Mouse (Mus musculus) midbrain, embryonic 14.5 days (tissue): ENCODE measurements around the gene Gramd1a. TPM values are rescaled to one million over a fixed set of nuclear protein-coding genes. Genes with fewer than 3 reads are reported as not detected.

Source experiments
- ATAC-seq: fragments of 200-750 bp; cut with Nextera tagmentation; 2 replicates; pipeline ENCODE4 v1.8.0; 2017; ENCODE audit warnings: moderate number of reproducible peaks, moderate library complexity; ENCODE audit not compliant: low FRiP score, low TSS enrichment
- DNase-seq: peaks from one replicate; pipeline ENCODE4 v3.0.0-alpha.2; 2015
- H3K27ac ChIP-seq: fragments of 300-500 bp; sonication (generic); replicated peaks from 2 replicates; pipeline ENCODE4 v1.5.1; 2014; ENCODE audit warnings: mild to moderate bottlenecking, low read depth, low read length, moderate library complexity
- H3K27me3 ChIP-seq: fragments of 300-500 bp; sonication (generic); 2 replicates; pipeline ENCODE4 v1.6.1; 2014; ENCODE audit warnings: low read length, control low read depth, mixed read lengths; ENCODE audit not compliant: control insufficient read depth, insufficient read depth
- H3K36me3 ChIP-seq: fragments of 300-500 bp; sonication (generic); 2 replicates; pipeline ENCODE4 v1.6.1; 2014; ENCODE audit warnings: low read length, control low read depth; ENCODE audit not compliant: control insufficient read depth, insufficient read depth
- H3K4me1 ChIP-seq: fragments of 300-500 bp; sonication (generic); 2 replicates; pipeline ENCODE4 v1.6.1; 2014; ENCODE audit warnings: mild to moderate bottlenecking, antibody characterized with exemption, low read length, control low read depth; ENCODE audit not compliant: control insufficient read depth, insufficient read depth
- H3K4me2 ChIP-seq: fragments of 300-500 bp; sonication (generic); 2 replicates; pipeline ENCODE4 v1.6.1; 2014; ENCODE audit warnings: mild to moderate bottlenecking, low read length, moderate library complexity
- H3K4me3 ChIP-seq: fragments of 300-500 bp; sonication (generic); replicated peaks from 2 replicates; pipeline ENCODE4 v1.5.1; 2014; ENCODE audit warnings: low read depth, low read length
- H3K9ac ChIP-seq: fragments of 300-500 bp; sonication (generic); replicated peaks from 2 replicates; pipeline ENCODE4 v1.6.1; 2014; ENCODE audit warnings: mild to moderate bottlenecking, low read length, moderate library complexity
- H3K9me3 ChIP-seq: fragments of 300-500 bp; sonication (generic); 2 replicates; pipeline ENCODE4 v1.6.1; 2016; ENCODE audit warnings: low read length, control low read depth, mixed read lengths; ENCODE audit not compliant: control insufficient read depth
- WGBS: fragments of 180-500 bp; shearing (Covaris S2); extraction: QIAGEN DNeasy Blood & Tissue Kit; methylation state at CpG from one replicate; pipeline ENCODE4 v1.1.7; 2014; 5-methylcytosine and 5-hydroxymethylcytosine counted together
- polyA plus RNA-seq: library from polyadenylated mRNA; unstranded; fragments of >200 nt; fragmentation: Nextera tagmentation; extraction: Ambion mirVana; gene quantifications from 2 replicates; pipeline ENCODE4 v1.2.1, GENCODE M21; 2014

The Gramd1a gene
- polyA plus RNA-seq, 1 experiment from 2014 or later = 205 TPM

GRCm38 (mm10) chr7:31130197-31130596, 25.5 kb downstream of the Gramd1a start:
- H3K4me2 ChIP-seq = no peak overlapping the region
- peaks cover 73% of the 10 kb centered on the region for H3K36me3 ChIP-seq
- peaks cover 15% of the 10 kb centered on the region; the same call in 1 of the 2 replicates for H3K27me3 ChIP-seq
- H3K9me3 ChIP-seq = no peaks in the 10 kb centered on the region
- WGBS = 95% methylated on average over 7 of the region's 7 CpGs
- H3K4me3 ChIP-seq = no peak overlapping the region
- no peaks in the 10 kb centered on the region for H3K4me1 ChIP-seq
- no peak for ATAC-seq
- H3K9ac ChIP-seq = no peak overlapping the region
- H3K27ac ChIP-seq = no peak overlapping the region
- no peak for DNase-seq

DNA sequence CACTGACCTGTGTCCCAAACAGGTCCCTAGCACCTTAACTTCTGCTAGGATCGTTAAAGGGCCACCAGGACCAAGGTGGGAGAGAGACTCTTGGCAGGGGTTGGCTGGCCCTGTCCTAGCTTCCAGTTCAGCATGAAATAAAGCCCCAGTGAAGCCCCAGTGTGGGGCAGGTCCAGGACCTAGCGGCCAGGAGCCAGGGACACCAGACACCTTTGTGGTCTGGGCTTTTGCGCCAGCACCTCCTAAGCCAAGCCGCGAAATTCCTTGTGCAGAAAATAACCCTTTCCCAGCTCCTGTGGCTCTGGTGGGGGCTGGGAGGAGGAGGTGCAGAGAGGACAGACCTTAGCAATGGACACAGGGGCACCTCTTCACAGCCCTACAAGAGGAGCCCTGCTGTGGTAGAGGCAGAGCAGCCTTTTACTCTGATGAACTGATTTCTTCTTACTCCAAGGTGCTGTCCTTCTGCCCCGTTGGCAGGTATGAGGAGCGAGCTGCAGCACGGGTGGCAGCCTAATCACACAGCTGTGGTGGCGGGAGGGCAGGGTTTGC, 27.5 kb downstream of the Gramd1a start:
- Histone ChIP-seq H3K36me3 (peaks cover 53% of the 10 kb centered on the region), H3K4me3 (no peak overlapping the region), H3K4me1 (no peaks in the 10 kb centered on the region), H3K4me2 (no peak overlapping the region), H3K27me3 (peaks cover 16% of the 10 kb centered on the region; the same call in 1 of the 2 replicates), H3K27ac (no peak overlapping the region), H3K9ac (no peak overlapping the region), H3K9me3 (no peaks in the 10 kb centered on the region)
- WGBS = 71% methylated on average over 9 of the region's 9 CpGs
- DNase-seq (no peak), ATAC-seq (no peak)

- Histone ChIP-seq H3K4me2 (peak within 1 kb of the TSS; percentile 93), H3K9me3 (no peaks in the 10 kb centered on the region), H3K27me3 (peaks cover 16% of the 10 kb centered on the region; the same call in 1 of the 2 replicates), H3K27ac (no peak within 1 kb of the TSS; the same call in 1 of the 2 replicates), H3K9ac (peak within 1 kb of the TSS; percentile 65), H3K4me3 (peak within 1 kb of the TSS; percentile 52), H3K36me3 (peaks cover 41% of the 10 kb centered on the region), H3K4me1 (no peaks in the 10 kb centered on the region)
- WGBS = 2% methylated on average over 46 of the region's 60 CpGs
- DNase-seq (peak; percentile 65), ATAC-seq (peak; percentile 26; the same call in 1 of the 2 replicates)
Observed at GRCm38 (mm10) chr7:31126851-31127724, 28.6 kb downstream of the Gramd1a start, which contains the start of gene Scn1b. Scn1b (minus strand) TSS chr7:31127003.

- H3K27me3 ChIP-seq = peaks cover 16% of the 10 kb centered on the region; the same call in 1 of the 2 replicates
- peak overlapping the region; percentile 93 for H3K4me2 ChIP-seq
- peak overlapping the region; percentile 65 for H3K9ac ChIP-seq
- 1% methylated on average over 53 of the region's 53 CpGs for WGBS
- DNase-seq = no peak
- H3K9me3 ChIP-seq = no peaks in the 10 kb centered on the region
- no peaks in the 10 kb centered on the region for H3K4me1 ChIP-seq
- H3K36me3 ChIP-seq = peaks cover 33% of the 10 kb centered on the region
- H3K4me3 ChIP-seq = peak overlapping the region; percentile 52
- H3K27ac ChIP-seq = no peak overlapping the region
- ATAC-seq = 0 out of 2 replicates have a peak, but pooled peaks have one; percentile 18
Observed at GRCm38 (mm10) chr7:31126211-31126751, 29.4 kb downstream of the Gramd1a start.

DNA sequence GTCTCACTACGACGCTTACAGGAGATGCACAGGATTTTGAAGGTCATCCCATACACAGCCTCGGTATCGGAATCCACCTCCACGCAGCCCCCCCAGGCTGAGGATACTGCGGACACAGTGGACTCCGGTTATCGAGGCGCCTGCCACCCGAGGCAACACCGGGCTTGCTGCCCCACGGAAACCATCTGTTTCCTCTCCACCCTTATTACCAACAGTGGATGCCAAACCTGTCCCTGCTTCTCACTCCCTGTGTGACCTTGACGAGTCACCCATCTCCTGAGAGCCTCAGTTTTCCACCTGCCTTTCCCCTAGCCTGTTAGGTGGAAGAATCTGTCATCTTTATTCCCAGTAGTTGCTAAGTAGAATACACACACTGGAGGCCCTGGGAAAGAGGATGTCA, 30.6 kb downstream of the Gramd1a start:
- ATAC-seq (no peak), DNase-seq (no peak)
- Histone ChIP-seq H3K27ac (no peak overlapping the region), H3K36me3 (peaks cover 22% of the 10 kb centered on the region), H3K27me3 (peaks cover 16% of the 10 kb centered on the region; the same call in 1 of the 2 replicates), H3K4me1 (no peaks in the 10 kb centered on the region), H3K9me3 (no peaks in the 10 kb centered on the region), H3K4me2 (no peak overlapping the region), H3K9ac (no peak overlapping the region), H3K4me3 (no peak overlapping the region)
- WGBS = 89% methylated on average over 13 of the region's 13 CpGs

DNA sequence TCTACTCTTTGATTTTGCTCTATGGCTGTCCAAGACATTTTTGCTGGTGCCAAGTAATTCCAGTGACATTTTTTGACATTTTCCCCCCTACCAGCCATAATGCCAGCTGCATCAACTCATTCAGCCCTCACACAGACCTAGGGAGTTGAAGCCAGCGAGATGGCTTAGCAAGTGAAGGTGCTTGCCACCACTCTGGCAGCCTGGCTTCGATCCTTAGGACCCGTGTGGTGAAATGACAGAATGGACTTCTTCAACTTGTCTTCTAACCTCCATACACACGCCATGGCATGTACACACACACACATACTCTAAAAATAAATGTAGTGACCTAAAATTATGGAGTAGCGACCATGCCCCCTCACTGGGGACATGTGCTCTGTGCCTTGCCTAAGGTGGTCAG, 31.3 kb downstream of the Gramd1a start:
- no peaks in the 10 kb centered on the region for H3K9me3 ChIP-seq

DNA sequence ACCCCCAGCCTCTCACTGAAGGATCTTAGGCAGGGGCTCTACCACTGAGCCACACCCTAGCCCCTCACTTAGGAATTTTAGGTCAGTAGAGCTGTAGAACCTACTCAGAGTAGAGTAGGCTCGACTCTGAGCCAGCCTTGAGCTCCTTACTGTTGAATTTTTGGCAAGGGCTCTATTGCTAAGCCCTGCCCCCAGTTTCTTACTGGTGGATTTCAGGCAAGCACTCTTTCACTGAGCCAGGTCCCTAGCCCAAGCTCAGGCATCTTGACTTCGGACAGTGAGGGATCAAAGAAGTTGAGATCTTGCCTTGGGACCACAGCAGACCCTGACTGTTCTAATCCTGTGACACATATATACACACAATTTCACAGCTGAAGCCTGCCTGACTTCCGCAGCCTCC, 32.0 kb downstream of the Gramd1a start:
- DNase-seq = no peak
- no peak overlapping the region for H3K4me3 ChIP-seq
- WGBS = 81% methylated on average over 3 of the region's 3 CpGs
- no peak overlapping the region for H3K4me2 ChIP-seq
- H3K9me3 ChIP-seq = no peaks in the 10 kb centered on the region
- no peak overlapping the region for H3K9ac ChIP-seq
- no peaks in the 10 kb centered on the region for H3K4me1 ChIP-seq
- H3K27me3 ChIP-seq = peaks cover 16% of the 10 kb centered on the region; the same call in 1 of the 2 replicates
- no peak overlapping the region for H3K27ac ChIP-seq
- peaks cover 8% of the 10 kb centered on the region for H3K36me3 ChIP-seq
- no peak for ATAC-seq

More for the DNA sequence above, 31.3 kb downstream of the Gramd1a start:
- no peak for DNase-seq
- Histone ChIP-seq H3K36me3 (peaks cover 14% of the 10 kb centered on the region), H3K27me3 (peaks cover 16% of the 10 kb centered on the region; the same call in 1 of the 2 replicates), H3K9ac (no peak overlapping the region), H3K4me2 (no peak overlapping the region), H3K4me1 (no peaks in the 10 kb centered on the region), H3K27ac (no peak overlapping the region), H3K4me3 (no peak overlapping the region)
- WGBS = 86% methylated on average over 5 of the region's 5 CpGs
- ATAC-seq = no peak

- Histone ChIP-seq H3K9me3 (no peaks in the 10 kb centered on the region), H3K4me2 (no peak overlapping the region), H3K36me3 (no peaks in the 10 kb centered on the region), H3K4me1 (no peaks in the 10 kb centered on the region), H3K4me3 (no peak overlapping the region), H3K27ac (no peak overlapping the region), H3K9ac (no peak overlapping the region), H3K27me3 (peaks cover 16% of the 10 kb centered on the region; the same call in 1 of the 2 replicates)
- ATAC-seq = no peak
- 89% methylated on average over 16 of the region's 16 CpGs for WGBS
- DNase-seq = no peak
Observed at GRCm38 (mm10) chr7:31122641-31123631, 32.8 kb downstream of the Gramd1a start.
